Comparison of ENCODE assay signal across 29 mouse cellular contexts in the genomic region with DNA sequence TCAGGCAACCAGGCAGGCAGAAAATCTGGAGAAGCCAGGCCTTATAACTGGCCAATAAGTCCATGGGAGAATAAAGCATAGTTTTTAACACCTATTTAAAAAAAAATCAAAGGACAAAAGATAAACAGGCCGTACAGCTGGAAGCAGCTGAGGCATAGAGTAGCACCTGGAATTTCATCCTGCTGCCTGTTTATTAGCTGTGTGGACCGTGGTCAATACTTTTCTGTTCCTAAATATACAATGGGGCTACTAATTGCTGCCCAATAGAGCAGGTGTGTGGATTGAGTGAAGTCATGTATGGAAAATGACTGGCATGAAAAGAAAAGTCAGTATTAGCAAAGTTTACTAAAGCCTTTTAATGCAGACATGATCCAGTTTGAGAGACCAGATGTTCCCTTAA.
"Had no signal": no experiment of that assay in that cellular context is flagged by ENCODE, and none has a peak within 500 bp of the region (broad histone marks: within the 10 kb centered on the region; RNA-seq: fewer than 3 reads in every experiment).

No protein-coding gene starts in this region.

- H3K9me3 ChIP-seq: embryonic facial prominence, embryonic 10.5 days; embryonic facial prominence, embryonic 12.5 days; embryonic facial prominence, embryonic 13.5 days; embryonic facial prominence, embryonic 15.5 days; forebrain, embryonic 10.5 days; forebrain, embryonic 12.5 days; forebrain, embryonic 13.5 days; forebrain, embryonic 15.5 days had no signal

- H3K9ac ChIP-seq: embryonic facial prominence, embryonic 12.5 days; embryonic facial prominence, embryonic 13.5 days; embryonic facial prominence, embryonic 15.5 days; forebrain, embryonic 12.5 days; forebrain, embryonic 13.5 days; forebrain, embryonic 15.5 days; forebrain, postnatal 0 days had no signal

- H3K27ac ChIP-seq: embryonic facial prominence, embryonic 10.5 days; embryonic facial prominence, embryonic 12.5 days; embryonic facial prominence, embryonic 13.5 days; embryonic facial prominence, embryonic 15.5 days; forebrain, embryonic 10.5 days; forebrain, embryonic 12.5 days; forebrain, embryonic 13.5 days; forebrain, embryonic 15.5 days; gastrocnemius, adult 2 months; heart, adult 2 months had no signal

- H3K4me3 ChIP-seq: embryonic facial prominence, embryonic 10.5 days; embryonic facial prominence, embryonic 12.5 days; embryonic facial prominence, embryonic 13.5 days; embryonic facial prominence, embryonic 15.5 days; erythroblast, embryonic 14.5 days; forebrain, embryonic 10.5 days; forebrain, embryonic 12.5 days; forebrain, embryonic 13.5 days; forebrain, embryonic 15.5 days; gastrocnemius, adult 2 months; heart, adult 2 months had no signal

- H3K4me1 ChIP-seq: embryonic facial prominence, embryonic 10.5 days; embryonic facial prominence, embryonic 12.5 days; embryonic facial prominence, embryonic 13.5 days; embryonic facial prominence, embryonic 15.5 days; forebrain, embryonic 10.5 days; forebrain, embryonic 12.5 days; forebrain, embryonic 13.5 days; forebrain, embryonic 15.5 days had no signal

- H3K36me3 ChIP-seq: embryonic facial prominence, embryonic 15.5 days had no signal

- DNase-seq: cerebellum, adult 2 months; cerebellum, adult 8-10 months; cerebellum, adult 9-10 months; cerebellum, adult 9-11 months; cerebellum, postnatal 10 days; cerebellum, postnatal 14 days; cerebellum, postnatal 25 days; cerebellum, postnatal 36 days; embryo, embryonic 11 days; forebrain, postnatal 0 days; gastrocnemius, adult 2 months; gastrocnemius, postnatal 10 days; gastrocnemius, postnatal 14 days; gastrocnemius, postnatal 25 days; gastrocnemius, postnatal 36 days; heart, adult 11 months; heart, adult 18-20 months; heart, adult 2 months had no signal

- H3K27me3 ChIP-seq: embryonic facial prominence, embryonic 12.5 days; embryonic facial prominence, embryonic 13.5 days; embryonic facial prominence, embryonic 15.5 days; forebrain, embryonic 12.5 days; forebrain, embryonic 13.5 days; forebrain, embryonic 15.5 days had no signal

- H3K4me2 ChIP-seq: embryonic facial prominence, embryonic 12.5 days; embryonic facial prominence, embryonic 13.5 days; embryonic facial prominence, embryonic 15.5 days; forebrain, embryonic 12.5 days; forebrain, embryonic 13.5 days; forebrain, embryonic 15.5 days had no signal

- ATAC-seq: forebrain, embryonic 13.5 days; forebrain, embryonic 14.5 days; forebrain, embryonic 15.5 days; forebrain, embryonic 16.5 days; forebrain, postnatal 0 days had no signal
